Mouse (Mus musculus): ENCODE data around the gene Ly6g6c.

Ly6g6c gene

DNA sequence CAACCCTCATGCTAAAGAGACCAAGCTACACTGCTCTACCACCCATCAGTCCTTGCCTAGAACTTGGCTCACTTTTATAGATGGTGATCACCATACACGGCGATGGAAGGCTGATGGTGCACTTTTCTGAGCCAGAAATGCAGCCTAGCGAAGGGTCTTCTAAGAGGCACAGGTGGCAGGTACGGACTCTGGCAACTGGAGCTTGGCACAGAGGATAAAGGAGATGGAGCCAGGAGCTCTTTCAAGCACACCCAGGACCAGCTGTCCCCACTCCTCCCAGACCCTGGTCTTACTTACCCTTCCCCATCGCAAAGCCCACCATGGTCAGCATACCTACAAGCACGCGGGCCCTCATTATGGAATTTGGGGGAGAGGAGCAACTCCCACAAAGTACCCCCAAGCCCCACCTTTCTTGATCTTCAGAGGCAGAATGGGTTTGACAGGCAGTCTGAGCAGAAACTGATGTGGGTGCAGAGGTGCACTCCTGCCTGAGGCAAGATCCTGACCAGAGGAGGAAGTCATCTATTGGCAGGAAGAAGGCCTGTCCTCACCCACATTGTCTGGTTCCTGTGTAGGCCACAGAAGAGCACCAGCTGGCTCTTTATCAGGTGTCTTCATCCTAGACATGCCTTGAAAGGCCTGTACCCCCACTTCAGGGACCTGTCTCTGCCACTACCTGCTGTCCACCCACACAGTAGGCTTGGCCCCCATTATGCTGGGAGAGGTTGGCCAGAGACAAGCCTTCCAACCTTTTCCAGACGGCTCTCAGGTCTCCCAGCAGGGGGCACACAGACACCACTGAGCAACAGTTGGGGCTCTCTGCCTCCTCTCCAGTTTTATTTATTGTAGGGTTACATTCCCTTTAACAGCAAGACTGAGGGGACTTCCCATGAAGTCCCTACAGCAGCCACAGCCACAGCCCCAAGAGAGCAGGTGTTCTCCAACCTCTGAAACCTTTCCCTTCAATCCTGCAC lies 50.1 kb downstream of the Ly6g6c start, which contains the start of gene Ly6g5b:
Gene Ly6g5b, minus strand, starts transcription at position 383 of the 974 bp plus-strand sequence.
- DNase-seq (ENCODE audit: low spot score), result no peak
